Mouse (Mus musculus) kidney, postnatal 0 days (tissue): Measurements from ENCODE around the gene Smok3b. TPM values are rescaled to one million over a fixed set of nuclear protein-coding genes. Genes with fewer than 3 reads are reported as not detected.
"Not testable (repeated sequence)": the region's sequence is repeated elsewhere in the genome, so short reads cannot be mapped to it uniquely, and the experiment has no call there.

Experiments used
- ATAC-seq: fragments of 200-750 bp; cut with Nextera tagmentation; replicated peaks from 2 replicates; pipeline ENCODE4 v1.8.0; 2017; ENCODE audit warnings: low read depth, moderate number of reproducible peaks, moderate TSS enrichment, moderate library complexity; ENCODE audit not compliant: low FRiP score
- DNase-seq: peaks from one replicate; pipeline ENCODE4 v3.0.0-alpha.2; 2016; ENCODE audit warnings: low spot score
- H3K27ac ChIP-seq: fragments of 300-500 bp; sonication (generic); 2 replicates; pipeline ENCODE4 v1.5.1; 2014; ENCODE audit warnings: mild to moderate bottlenecking
- H3K27me3 ChIP-seq: fragments of 300-500 bp; sonication (generic); 2 replicates; pipeline ENCODE4 v1.6.1; 2014; ENCODE audit warnings: low read length, mixed read lengths; ENCODE audit not compliant: insufficient read depth
- H3K36me3 ChIP-seq: fragments of 300-500 bp; sonication (generic); 2 replicates; pipeline ENCODE4 v1.6.1; 2014; ENCODE audit warnings: low read length, mixed read lengths; ENCODE audit not compliant: insufficient read depth
- H3K4me1 ChIP-seq: fragments of 300-500 bp; sonication (generic); replicated peaks from 2 replicates; pipeline ENCODE4 v1.6.1; 2014; ENCODE audit warnings: antibody characterized with exemption, low read length, mixed read lengths; ENCODE audit not compliant: insufficient read depth
- H3K4me2 ChIP-seq: fragments of 300-500 bp; sonication (generic); 2 replicates; pipeline ENCODE4 v1.6.1; 2014; ENCODE audit warnings: mild to moderate bottlenecking, low read length, moderate library complexity, mixed read lengths
- H3K4me3 ChIP-seq: fragments of 300-500 bp; sonication (generic); replicated peaks from 2 replicates; pipeline ENCODE4 v1.5.1; 2014; ENCODE audit warnings: low read depth, low read length
- H3K9ac ChIP-seq: fragments of 300-500 bp; sonication (generic); 2 replicates; pipeline ENCODE4 v1.6.1; 2014; ENCODE audit warnings: low read depth, low read length
- H3K9me3 ChIP-seq: fragments of 300-500 bp; sonication (generic); replicated peaks from 2 replicates; pipeline ENCODE4 v1.6.1; 2016; ENCODE audit warnings: low read length, inconsistent platforms, mixed read lengths
- CTCF ChIP-seq: IDR thresholded peaks from 2 replicates; pipeline ENCODE4 v1.5.1; 2016; ENCODE audit warnings: antibody characterized with exemption, low read depth, mild to moderate bottlenecking, moderate library complexity
- WGBS: fragments of 180-500 bp; shearing (Covaris S2); extraction: QIAGEN DNeasy Blood & Tissue Kit; methylation state at CpG from one replicate; pipeline ENCODE4 v1.1.7; 2014; 5-methylcytosine and 5-hydroxymethylcytosine counted together
- polyA plus RNA-seq: library from polyadenylated mRNA; unstranded; fragments of >200 nt; fragmentation: Nextera tagmentation; extraction: Ambion mirVana; gene quantifications from 2 replicates; pipeline ENCODE4 v1.2.1, GENCODE M21; 2015

The Smok3b gene
- polyA plus RNA-seq, 1 experiment from 2014 or later: not detected

DNA sequence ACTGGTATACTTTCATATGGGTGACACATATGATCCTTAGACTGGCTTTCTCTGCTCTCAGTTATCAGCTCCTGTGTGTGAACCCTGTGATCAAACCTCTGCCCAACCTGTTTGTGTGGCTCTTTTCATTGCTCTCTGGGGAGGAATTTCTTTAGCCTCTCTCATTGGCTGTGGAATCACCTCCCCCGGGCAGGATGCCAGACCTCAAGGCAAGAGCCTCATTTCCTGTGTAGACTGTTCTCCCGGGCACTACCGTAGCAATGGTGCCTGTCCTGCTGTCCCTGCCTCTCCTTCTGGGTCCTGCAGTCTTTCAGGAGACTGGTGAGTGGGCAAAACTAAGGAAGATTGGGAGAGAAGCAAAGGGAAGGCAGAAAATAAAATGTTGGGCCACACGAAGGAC lies 39.9 kb upstream of the Smok3b start, which contains the start of gene Azgp1:
Gene Azgp1 (plus strand): TSS at position 221 of the 400 bp plus-strand sequence.
- Histone ChIP-seq H3K4me1 (no peaks in the 10 kb centered on the region), H3K4me2 (no peak within 1 kb of the TSS), H3K27ac (no peak within 1 kb of the TSS), H3K36me3 (no peaks in the 10 kb centered on the region), H3K9ac (no peak within 1 kb of the TSS), H3K4me3 (no peak within 1 kb of the TSS), H3K27me3 (no peaks in the 10 kb centered on the region), H3K9me3 (no peaks in the 10 kb centered on the region)
- DNase-seq: no peak
- no peak for ATAC-seq
- 53% methylated on average over 4 of the region's 4 CpGs for WGBS
- TF ChIP-seq CTCF: no peak

DNA sequence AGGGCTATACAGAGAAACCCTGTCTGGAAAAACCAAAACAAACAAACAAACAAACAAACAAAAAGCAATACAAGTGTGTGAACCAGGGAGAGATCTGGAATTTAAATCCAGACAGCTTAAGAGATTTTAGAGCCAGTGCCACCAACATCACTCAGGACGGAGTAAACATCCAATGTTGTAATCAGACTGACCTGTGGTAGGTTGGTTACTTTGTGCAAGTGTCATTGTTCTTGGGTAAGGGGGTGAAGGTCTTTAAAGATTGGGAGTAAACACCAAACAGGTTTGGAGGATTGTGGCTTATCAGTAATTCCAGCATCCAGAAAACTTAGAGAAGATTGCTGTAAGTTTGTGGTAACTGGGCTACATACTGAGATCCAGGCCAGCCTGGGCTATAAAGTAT lies 34.9 kb upstream of the Smok3b start:
- H3K9ac ChIP-seq: no peak overlapping the region
- no peaks in the 10 kb centered on the region for H3K4me1 ChIP-seq
- H3K9me3 ChIP-seq: no peaks in the 10 kb centered on the region
- ATAC-seq: no peak
- H3K36me3 ChIP-seq: no peaks in the 10 kb centered on the region
- no peak overlapping the region for H3K27ac ChIP-seq
- no peak for DNase-seq
- no peaks in the 10 kb centered on the region for H3K27me3 ChIP-seq
- no peak overlapping the region for H3K4me2 ChIP-seq
- no peak overlapping the region for H3K4me3 ChIP-seq
- no peak for TF ChIP-seq CTCF
- 84% methylated on average over 1 of the region's 1 CpGs for WGBS

DNA sequence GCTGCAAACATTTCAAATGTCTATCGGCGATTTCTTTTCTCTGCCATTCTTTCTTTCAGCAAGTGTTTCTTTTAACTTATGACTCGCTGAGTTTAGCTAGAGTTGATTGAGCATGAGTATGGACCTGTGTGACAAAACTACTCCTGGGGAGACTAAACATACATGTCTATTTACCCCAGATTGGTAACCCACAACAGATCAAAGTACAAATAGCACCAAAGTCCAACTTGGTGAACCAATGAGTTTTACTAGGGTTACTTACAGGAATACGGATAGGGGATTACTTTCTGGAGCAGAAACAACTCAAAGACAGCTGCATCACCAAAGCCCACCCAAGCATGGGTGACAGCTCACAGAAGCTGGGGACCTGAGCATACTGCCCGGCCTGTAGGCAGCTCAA lies 11.8 kb upstream of the Smok3b start:
- H3K36me3 ChIP-seq: no peaks in the 10 kb centered on the region
- 88% methylated on average over 5 of the region's 5 CpGs for WGBS
- ATAC-seq (no peak), DNase-seq (no peak)
- no peaks in the 10 kb centered on the region for H3K27me3 ChIP-seq
- no peak overlapping the region for H3K4me2 ChIP-seq
- no peak overlapping the region for H3K4me3 ChIP-seq
- no peak overlapping the region for H3K27ac ChIP-seq
- no peaks in the 10 kb centered on the region for H3K9me3 ChIP-seq
- TF ChIP-seq CTCF: no peak
- no peak overlapping the region for H3K9ac ChIP-seq
- no peaks in the 10 kb centered on the region for H3K4me1 ChIP-seq

DNA sequence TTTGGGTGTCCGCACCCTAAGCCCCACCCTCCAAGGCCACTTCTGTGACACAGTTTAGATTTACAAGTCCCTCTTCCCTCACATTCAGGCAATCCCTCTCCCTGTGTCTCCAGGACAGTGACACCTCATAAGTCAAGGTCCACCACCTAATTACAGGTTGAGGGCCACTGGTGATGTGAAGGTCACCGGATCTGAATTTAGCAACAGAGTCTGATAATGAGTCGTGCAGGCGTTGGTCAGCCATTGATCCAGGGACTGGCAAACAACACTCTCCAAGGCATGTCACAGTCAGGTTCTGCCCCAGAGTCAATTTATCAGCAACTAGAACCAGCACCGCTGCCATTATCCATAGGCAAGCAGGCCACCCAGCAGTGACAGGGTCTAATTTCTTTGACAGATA lies 8.8 kb upstream of the Smok3b start:
- ATAC-seq: no peak
- H3K4me2 ChIP-seq: no peak overlapping the region
- WGBS: 82% methylated on average over 5 of the region's 5 CpGs

DNA sequence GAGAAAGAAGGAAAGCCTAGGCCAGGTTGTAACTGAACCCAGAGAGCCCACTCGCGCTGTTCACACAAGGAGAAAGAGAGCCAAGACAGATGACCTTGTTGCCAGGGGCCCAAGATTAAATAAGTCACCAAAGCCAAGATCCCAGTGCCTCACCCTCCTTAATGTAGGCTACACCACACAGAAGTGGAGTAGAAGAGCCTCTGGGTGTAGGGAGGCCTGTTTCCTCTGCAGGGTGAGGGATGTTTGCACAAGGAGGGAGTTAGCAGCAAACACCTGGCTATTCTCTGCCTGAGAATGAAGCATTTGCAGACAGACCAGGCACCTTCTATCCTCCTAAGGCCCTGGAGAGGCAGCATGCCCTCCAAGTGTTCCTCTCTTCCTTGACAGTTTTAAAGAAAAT lies 4.7 kb upstream of the Smok3b start:
- H3K4me3 ChIP-seq: no peak overlapping the region
- ATAC-seq (no peak), DNase-seq (no peak)
- no peaks in the 10 kb centered on the region for H3K9me3 ChIP-seq
- H3K4me1 ChIP-seq: no peaks in the 10 kb centered on the region
- WGBS: 92% methylated on average over 2 of the region's 2 CpGs
- H3K27ac ChIP-seq: no peak overlapping the region
- no peak for TF ChIP-seq CTCF
- no peak overlapping the region for H3K4me2 ChIP-seq
- no peak overlapping the region for H3K9ac ChIP-seq
- H3K36me3 ChIP-seq: no peaks in the 10 kb centered on the region
- H3K27me3 ChIP-seq: no peaks in the 10 kb centered on the region

More for the DNA sequence above, 8.8 kb upstream of the Smok3b start:
- H3K9me3 ChIP-seq: no peaks in the 10 kb centered on the region
- no peak for DNase-seq
- H3K27ac ChIP-seq: no peak overlapping the region
- H3K27me3 ChIP-seq: no peaks in the 10 kb centered on the region
- TF ChIP-seq CTCF: no peak
- no peak overlapping the region for H3K9ac ChIP-seq
- H3K4me3 ChIP-seq: no peak overlapping the region
- no peaks in the 10 kb centered on the region for H3K36me3 ChIP-seq
- no peaks in the 10 kb centered on the region for H3K4me1 ChIP-seq

DNA sequence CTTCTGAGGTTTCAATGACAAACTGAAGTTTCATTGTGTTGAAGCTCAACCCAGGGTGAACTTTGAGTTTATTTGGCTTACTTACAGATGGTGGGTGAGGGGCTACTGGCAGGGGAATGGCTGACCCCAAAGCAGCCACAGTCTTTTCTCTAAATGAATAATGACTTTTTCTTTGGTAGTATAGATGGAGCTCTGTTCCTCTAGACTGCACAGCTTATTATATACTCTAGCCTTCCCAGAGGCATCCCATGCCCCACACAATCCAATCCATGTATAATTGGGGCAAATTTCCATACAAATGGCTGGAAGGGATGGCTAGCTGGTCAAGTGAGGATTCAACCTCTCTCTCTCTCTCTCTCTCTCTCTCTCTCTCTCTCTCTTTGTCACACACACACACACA lies 4.2 kb upstream of the Smok3b start:
- no peak overlapping the region for H3K4me2 ChIP-seq
- no peak overlapping the region for H3K4me3 ChIP-seq
- no peaks in the 10 kb centered on the region for H3K9me3 ChIP-seq
- no peak for DNase-seq
- H3K27me3 ChIP-seq: no peaks in the 10 kb centered on the region
- no peak overlapping the region for H3K27ac ChIP-seq
- no peak for ATAC-seq
- no peaks in the 10 kb centered on the region for H3K4me1 ChIP-seq
- TF ChIP-seq CTCF: no peak
- H3K9ac ChIP-seq: no peak overlapping the region
- no peaks in the 10 kb centered on the region for H3K36me3 ChIP-seq

DNA sequence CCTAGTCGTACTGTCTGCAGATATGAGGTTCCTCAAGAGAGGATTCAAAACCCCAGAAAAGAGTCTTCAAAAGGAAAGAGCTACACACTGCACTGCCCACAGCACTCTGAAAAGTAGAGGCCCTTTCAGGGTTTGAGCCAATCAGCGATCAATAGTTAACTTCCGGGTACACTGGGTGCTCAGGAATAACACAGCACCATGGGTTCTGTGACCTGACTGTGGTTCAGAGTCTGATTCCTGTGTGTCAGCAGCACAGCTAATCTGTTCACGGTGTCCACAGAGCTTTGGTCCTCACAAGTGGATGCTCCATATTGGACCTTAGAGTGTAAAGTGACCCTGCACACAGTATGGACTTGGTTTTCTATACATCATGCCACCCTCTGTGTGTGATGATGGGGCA lies 1.7 kb upstream of the Smok3b start:
- H3K27me3 ChIP-seq, H3K4me2 ChIP-seq, H3K27ac ChIP-seq, ATAC-seq, H3K4me3 ChIP-seq, H3K9ac ChIP-seq, H3K9me3 ChIP-seq, H3K36me3 ChIP-seq, H3K4me1 ChIP-seq, DNase-seq: not testable (repeated sequence)
- WGBS: 87% methylated on average over 3 of the region's 4 CpGs

DNA sequence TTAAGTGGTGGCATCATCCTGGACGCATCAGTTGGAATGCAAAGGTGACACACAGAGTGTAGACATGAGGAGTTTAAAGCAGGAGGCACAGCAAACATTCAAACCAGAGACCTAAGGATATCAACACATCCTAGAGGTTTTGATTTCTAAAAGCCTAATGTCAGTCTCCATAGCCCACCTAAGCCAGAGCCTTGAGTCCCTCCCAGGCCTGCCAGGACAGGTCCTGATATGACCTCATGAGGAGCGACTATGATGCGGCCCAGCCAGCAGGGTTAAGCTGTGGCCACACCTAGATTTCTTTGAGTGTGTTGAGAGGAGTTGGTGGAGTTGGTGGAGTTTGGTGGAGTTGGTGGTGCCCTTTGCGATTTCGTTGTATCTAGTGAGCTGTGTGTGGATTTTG lies 31.7 kb downstream of the Smok3b start, which contains the start of gene Smok3c:
Gene Smok3c (plus strand): TSS at position 301 of the 400 bp plus-strand sequence.
- H3K36me3 ChIP-seq, H3K4me1 ChIP-seq, H3K9me3 ChIP-seq, ATAC-seq, H3K4me3 ChIP-seq, H3K9ac ChIP-seq, H3K27ac ChIP-seq, H3K4me2 ChIP-seq, H3K27me3 ChIP-seq, DNase-seq: not testable (repeated sequence)
- no CpG with 5 or more reads among the region's 5 CpGs for WGBS
